Mouse (Mus musculus) liver, adult 2 months (tissue): Measurements from ENCODE around the gene Zfyve19.

Experiments used
- CTCF ChIP-seq: fragments of 200-500 bp; IDR thresholded peaks from 2 replicates; pipeline ENCODE4 v1.5.1; 2011; ENCODE audit warnings: low read depth, low read length, control low read depth
- POLR2A ChIP-seq: fragments of 200-500 bp; IDR thresholded peaks from 2 replicates; pipeline ENCODE4 v1.6.1; 2011; ENCODE audit warnings: low read length, control low read depth; ENCODE audit not compliant: insufficient read depth; ENCODE audit errors: extremely low read depth

DNA sequence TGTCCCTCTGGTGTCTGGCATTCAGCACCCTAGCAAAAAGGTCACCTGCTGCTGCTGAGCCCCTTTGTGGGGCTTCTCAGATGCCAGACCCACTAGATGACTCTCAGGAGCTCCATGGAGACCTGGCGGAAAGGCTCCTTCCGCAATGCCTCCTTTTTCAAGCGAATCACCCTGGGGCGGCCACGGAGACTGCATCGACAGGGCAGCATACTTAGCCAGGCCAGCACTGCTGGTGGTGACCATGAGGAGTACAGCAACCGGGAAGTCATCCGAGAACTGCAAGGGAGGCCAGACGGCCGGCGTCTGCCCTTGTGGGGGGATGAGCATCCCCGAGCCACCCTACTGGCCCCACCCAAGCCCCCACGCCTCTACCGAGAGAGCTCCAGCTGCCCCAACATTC, 33.6 kb upstream of the Zfyve19 start:
- TF ChIP-seq POLR2A (no peak), CTCF (no peak)
